Mouse (Mus musculus): Measurements from ENCODE around the gene Defb6.

The Defb6 gene

DNA sequence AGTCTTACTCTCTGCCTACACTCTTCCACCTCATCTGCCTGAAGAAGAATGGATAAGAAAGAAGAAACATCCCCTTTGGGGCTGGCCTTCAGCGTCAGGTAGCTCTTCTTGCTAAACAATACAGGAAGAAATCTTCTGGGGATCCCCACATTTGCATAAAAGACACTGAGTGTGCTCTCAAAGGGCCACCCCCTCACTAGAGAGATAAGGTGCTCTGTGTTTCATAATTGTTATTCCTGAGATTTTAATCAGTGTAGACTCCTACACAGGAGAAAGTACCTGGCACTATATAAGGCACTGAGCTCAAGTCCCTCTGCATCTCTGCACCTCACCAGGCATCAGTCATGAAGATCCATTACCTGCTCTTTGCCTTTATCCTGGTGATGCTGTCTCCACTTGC lies at the start of gene Defb6:
Gene Defb6 (plus strand): TSS at position 318 of the 400 bp plus-strand sequence.
- no peak for DNase-seq

DNA sequence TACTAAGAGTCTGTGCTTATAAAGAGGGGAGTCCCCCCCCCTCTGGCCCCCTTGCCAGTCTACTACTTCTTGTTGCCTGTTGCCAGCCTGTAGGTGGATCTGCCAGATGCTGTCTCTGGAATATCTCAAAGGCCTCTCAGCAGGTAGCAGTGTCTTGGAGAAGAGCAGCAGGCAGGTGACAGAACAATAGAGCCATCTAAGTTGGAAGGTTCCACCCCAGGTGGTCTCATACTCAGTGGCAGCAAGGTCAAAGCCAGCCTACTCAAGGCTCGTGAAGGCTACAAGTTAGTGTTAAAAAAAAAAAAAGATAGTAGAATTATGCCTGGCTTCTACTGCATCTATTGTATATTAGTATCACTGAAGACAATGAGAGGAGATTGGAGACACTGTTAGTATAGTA lies 12.8 kb downstream of the Defb6 start:
- DNase-seq = no peak

DNA sequence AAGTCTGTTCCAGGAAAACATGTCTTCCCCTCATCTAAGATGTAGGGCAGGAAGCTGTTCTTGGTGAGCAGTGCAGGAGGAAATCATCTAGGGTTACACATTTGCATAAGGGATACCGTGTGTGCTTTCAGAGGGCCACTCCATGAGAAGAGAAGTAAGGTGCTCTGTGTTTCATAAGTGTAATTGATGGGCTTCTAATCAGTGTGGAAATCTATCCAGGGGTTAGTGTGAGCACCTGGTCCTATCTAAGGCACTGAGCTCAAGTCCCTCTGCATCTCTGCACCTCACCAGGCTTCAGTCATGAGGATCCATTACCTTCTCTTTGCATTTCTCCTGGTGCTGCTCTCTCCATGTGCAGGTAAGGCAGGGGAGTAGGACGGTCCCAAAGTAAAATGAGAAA lies 14.3 kb downstream of the Defb6 start, which contains the start of gene Defb46:
Gene Defb46 (plus strand): TSS at position 301 of the 400 bp plus-strand sequence.
- no peak for DNase-seq

DNA sequence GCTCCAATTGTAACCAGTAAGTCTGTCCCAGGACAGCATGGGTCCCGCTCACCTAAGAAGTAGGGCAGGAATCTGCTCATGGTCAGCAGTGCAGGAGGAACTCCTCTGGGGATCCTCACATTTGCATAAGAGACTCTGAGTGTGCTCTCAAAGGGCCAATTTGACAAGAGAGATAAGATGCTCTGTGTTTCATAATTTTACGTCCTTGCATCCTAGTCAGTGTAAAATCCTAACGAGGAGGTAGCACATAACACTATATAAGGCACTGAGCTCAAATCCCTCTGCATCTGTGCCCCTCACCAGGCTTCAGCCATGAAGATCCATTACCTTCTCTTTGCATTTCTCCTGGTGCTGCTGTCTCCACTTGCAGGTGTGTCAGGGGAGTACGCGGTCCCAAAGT lies 22.0 kb downstream of the Defb6 start, which contains the start of gene Defb5:
Gene Defb5 (plus strand): TSS at position 301 of the 400 bp plus-strand sequence.
- no peak for DNase-seq

DNA sequence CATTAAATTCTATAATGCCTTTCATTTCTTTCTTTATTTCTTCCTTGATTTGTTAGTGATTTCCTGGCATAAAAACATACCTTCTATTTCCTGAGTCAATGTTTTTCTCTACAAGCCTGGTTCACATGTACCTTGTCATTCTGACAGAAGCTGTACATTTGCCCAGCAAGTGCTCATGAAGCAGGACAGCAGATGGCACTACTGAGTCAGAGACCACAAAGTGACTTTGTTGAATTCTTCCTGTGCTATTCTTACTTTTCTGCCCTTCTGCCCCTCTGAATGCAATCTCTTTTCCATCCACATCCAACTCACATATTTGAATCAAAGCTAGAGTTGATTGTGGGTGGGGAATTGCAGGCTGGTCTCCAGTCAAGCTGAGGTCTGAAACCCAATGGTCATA lies 32.9 kb downstream of the Defb6 start:
- DNase-seq = no peak

DNA sequence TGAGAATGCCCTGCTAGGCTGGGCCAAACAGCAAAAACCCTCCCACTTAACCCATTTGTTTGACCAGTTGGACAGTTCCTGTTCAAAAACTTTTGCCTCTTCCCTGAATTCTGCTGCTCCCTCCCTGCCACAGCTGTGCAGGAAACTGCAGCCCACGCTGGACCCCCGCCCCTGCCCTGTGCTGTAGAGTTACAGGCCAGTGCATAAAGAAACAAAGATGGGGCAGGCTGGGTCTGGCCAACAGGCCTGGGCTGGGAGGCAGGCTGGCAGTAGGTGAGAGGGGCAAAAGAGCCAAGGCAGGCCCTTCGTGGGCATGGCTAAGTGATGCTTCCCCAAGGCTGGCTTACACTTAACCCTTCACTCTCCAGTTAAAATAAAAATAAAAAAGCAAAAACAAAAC lies 34.4 kb downstream of the Defb6 start:
- DNase-seq = no peak
